Mouse (Mus musculus) erythroblast, embryonic 14.5 days (primary cell): ENCODE results near the gene Zic2.

Source experiments
- GATA1 ChIP-seq: IDR thresholded peaks from 2 replicates; pipeline ENCODE4 v1.6.1; 2012; ENCODE audit warnings: low read length, inconsistent platforms, mixed read lengths
- TAL1 ChIP-seq: IDR thresholded peaks from 3 replicates; pipeline ENCODE4 v1.6.1; 2012; ENCODE audit warnings: low read length, inconsistent platforms, mixed read lengths

GRCm38 (mm10) chr14:122473211-122473751, 2.0 kb upstream of the Zic2 start:
- TF ChIP-seq TAL1 (no peak), GATA1 (no peak)
